Mouse (Mus musculus) adipocyte (in vitro differentiated cells): ENCODE measurements at regions not wholly inside any gene's neighbourhood (a gene's known extent, or its start where the extent isn't known, plus 50 kb on each side); places are given as distances from the start of the nearest gene placed in this dataset.
"Not testable (repeated sequence)": the region's sequence is repeated elsewhere in the genome, so short reads cannot be mapped to it uniquely, and the experiment has no call there.

Experiments
- DNase-seq: peaks from one replicate; pipeline ENCODE4 v3.0.0-alpha.2; 2016; ENCODE audit warnings: low spot score

- DNase-seq = no peak
These were observed 55.6 kb upstream of the Zfp366 start for GRCm38 (mm10) chr13:99128979-99129378.

GRCm38 (mm10) chr13:99128284-99128691, 56.3 kb upstream of the Zfp366 start:
- DNase-seq = no peak

GRCm38 (mm10) chr13:99127716-99128115, 56.9 kb upstream of the Zfp366 start:
- DNase-seq = no peak

- DNase-seq = not testable (repeated sequence)
These were observed 57.7 kb upstream of the Zfp366 start for GRCm38 (mm10) chr13:99126971-99127370.

- no peak for DNase-seq
These were observed 58.1 kb upstream of the Zfp366 start for GRCm38 (mm10) chr13:99126538-99126937.

- DNase-seq = peak; percentile 16
These were observed 58.7 kb upstream of the Zfp366 start for GRCm38 (mm10) chr13:99125946-99126345.

- DNase-seq = peak; percentile 8
These were observed 59.6 kb upstream of the Zfp366 start for GRCm38 (mm10) chr13:99124894-99125570.

- no peak for DNase-seq
These were observed 60.5 kb upstream of the Zfp366 start for GRCm38 (mm10) chr13:99124141-99124540.

GRCm38 (mm10) chr13:99123476-99124140, 61.0 kb upstream of the Zfp366 start:
- DNase-seq = no peak

GRCm38 (mm10) chr13:99122539-99122938, 62.1 kb upstream of the Zfp366 start:
- DNase-seq = not testable (repeated sequence)

- DNase-seq = no peak
These were observed 63.5 kb upstream of the Zfp366 start for GRCm38 (mm10) chr13:99121096-99121495.

- no peak for DNase-seq
These were observed 64.7 kb upstream of the Zfp366 start for GRCm38 (mm10) chr13:99119941-99120340.

- DNase-seq = no peak
These were observed 65.7 kb upstream of the Zfp366 start for GRCm38 (mm10) chr13:99118901-99119300.

- DNase-seq = no peak
These were observed 69.1 kb upstream of the Zfp366 start for GRCm38 (mm10) chr13:99115541-99115940.

GRCm38 (mm10) chr13:99114565-99114964, 70.1 kb upstream of the Zfp366 start:
- DNase-seq = no peak

GRCm38 (mm10) chr13:99111736-99112386, 72.8 kb upstream of the Zfp366 start:
- no peak for DNase-seq

GRCm38 (mm10) chr13:99107983-99108382, 76.6 kb upstream of the Zfp366 start:
- DNase-seq = no peak

GRCm38 (mm10) chr13:99102089-99102681, 82.4 kb upstream of the Zfp366 start:
- DNase-seq = no peak

GRCm38 (mm10) chr13:99100430-99101409, 83.9 kb upstream of the Zfp366 start:
- DNase-seq = no peak

GRCm38 (mm10) chr13:99099794-99100429, 84.7 kb upstream of the Zfp366 start:
- DNase-seq = no peak

- no peak for DNase-seq
These were observed 85.4 kb upstream of the Zfp366 start for GRCm38 (mm10) chr13:99099226-99099625.
